Mouse (Mus musculus) myocyte (in vitro differentiated cells): ENCODE measurements around the gene Tep1. TPM values are rescaled to one million over a fixed set of nuclear protein-coding genes. Genes with fewer than 3 reads are reported as not detected.
"Not testable (repeated sequence)": the region's sequence is repeated elsewhere in the genome, so short reads cannot be mapped to it uniquely, and the experiment has no call there.

Source experiments
- H3K27me3 ChIP-seq: one replicate; pipeline ENCODE4 v1.6.1; 2011; ENCODE audit not compliant: control insufficient read depth, insufficient read depth, insufficient read length
- H3K36me3 ChIP-seq: one replicate; pipeline ENCODE4 v1.6.1; 2011; ENCODE audit not compliant: control insufficient read depth, insufficient read depth
- H3K4me2 ChIP-seq: one replicate; pipeline ENCODE4 v1.6.1; 2011; ENCODE audit warnings: low read depth, control low read depth
- H3K4me3 ChIP-seq: one replicate; pipeline ENCODE4 v1.5.1; 2011; ENCODE audit warnings: mild to moderate bottlenecking, control low read depth, moderate library complexity
- H3K79me2 ChIP-seq: one replicate; pipeline ENCODE4 v1.6.1; 2011; ENCODE audit not compliant: control insufficient read depth, insufficient read depth
- H3ac ChIP-seq: one replicate; pipeline ENCODE4 v1.6.1; 2011; ENCODE audit not compliant: control insufficient read depth, insufficient read length
- CEBPB ChIP-seq: IDR thresholded peaks from 2 replicates; pipeline ENCODE4 v1.6.1; 2011; ENCODE audit warnings: mild to moderate bottlenecking, moderate library complexity; ENCODE audit not compliant: poor library complexity, insufficient read depth, severe bottlenecking
- E2F4 ChIP-seq: IDR thresholded peaks from one replicate; pipeline ENCODE4 v1.6.1; 2011; ENCODE audit warnings: mild to moderate bottlenecking, control low read depth, moderate library complexity; ENCODE audit not compliant: insufficient read depth
- MAX ChIP-seq: IDR thresholded peaks from one replicate; pipeline ENCODE4 v1.6.1; 2011; ENCODE audit warnings: low read depth, mild to moderate bottlenecking, control low read depth
- MYOD1 ChIP-seq, 3 experiments: IDR thresholded peaks; one replicate each; pipeline ENCODE4 v1.6.1; 2011; ENCODE audit warnings: control low read depth in 2 of 3, low read depth in 2 of 3, mild to moderate bottlenecking in 2 of 3, moderate library complexity in 1 of 3; ENCODE audit not compliant: insufficient read length in 2 of 3, control insufficient read depth in 1 of 3
- MYOG ChIP-seq, 3 experiments: IDR thresholded peaks; one replicate each; pipeline ENCODE4 v1.6.1; 2011; ENCODE audit warnings: control low read depth in 2 of 3, low read depth in 2 of 3, mild to moderate bottlenecking in 2 of 3; ENCODE audit not compliant: insufficient read length in 2 of 3, control insufficient read depth in 1 of 3, insufficient read depth in 1 of 3
- POLR2A ChIP-seq: IDR thresholded peaks from one replicate; pipeline ENCODE4 v1.6.1; 2011; ENCODE audit warnings: low read depth, mild to moderate bottlenecking, control low read depth, moderate library complexity; ENCODE audit not compliant: insufficient read length
- POLR2AphosphoS2 ChIP-seq: IDR thresholded peaks from one replicate; pipeline ENCODE4 v1.6.1; 2011; ENCODE audit warnings: low read depth, control low read depth; ENCODE audit not compliant: insufficient read length
- REST ChIP-seq: IDR thresholded peaks from one replicate; pipeline ENCODE4 v1.6.1; 2011; ENCODE audit warnings: mild to moderate bottlenecking, control low read depth, moderate library complexity; ENCODE audit not compliant: insufficient read depth, insufficient read length
- SRF ChIP-seq: IDR thresholded peaks from one replicate; pipeline ENCODE4 v1.6.1; 2011; ENCODE audit warnings: low read depth; ENCODE audit not compliant: control insufficient read depth, insufficient read length
- TCF12 ChIP-seq: IDR thresholded peaks from one replicate; pipeline ENCODE4 v1.6.1; 2011; ENCODE audit warnings: mild to moderate bottlenecking, control low read depth; ENCODE audit not compliant: poor library complexity, insufficient read depth, severe bottlenecking
- TCF3 ChIP-seq: IDR thresholded peaks from one replicate; pipeline ENCODE4 v1.6.1; 2011; ENCODE audit warnings: low read depth, control low read depth; ENCODE audit not compliant: insufficient read length
- USF1 ChIP-seq: IDR thresholded peaks from one replicate; pipeline ENCODE4 v1.6.1; 2011; ENCODE audit warnings: low read depth, mild to moderate bottlenecking, control low read depth, moderate library complexity
- polyA plus RNA-seq: library from polyadenylated mRNA; unstranded; fragments of >200 nt; fragmentation: generic; extraction: Trizol; gene quantifications from one replicate; pipeline ENCODE4 v1.2.1, GENCODE M21; 2012; ENCODE audit warnings: missing spikeins

The Tep1 gene
- polyA plus RNA-seq, 1 experiment, result 20.6 TPM

DNA sequence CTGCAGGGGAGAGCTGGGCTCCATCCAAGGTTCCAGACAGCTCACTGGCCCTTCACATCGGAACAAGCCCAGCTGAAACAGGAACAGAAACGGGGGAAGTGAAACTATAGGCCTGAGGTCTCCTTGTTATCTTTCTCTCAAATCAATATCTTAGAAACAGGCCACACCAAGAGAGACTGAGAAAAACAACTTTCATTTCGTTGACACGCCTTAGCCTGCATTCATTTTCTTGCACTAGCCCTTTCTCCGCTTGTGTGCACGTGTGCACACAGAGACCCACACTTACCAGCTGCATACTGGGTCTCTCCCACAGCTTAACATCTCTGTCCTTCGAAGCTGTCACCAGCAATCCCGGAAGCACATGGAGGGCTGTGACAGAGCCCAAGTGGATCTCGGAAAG lies 46.1 kb downstream of the Tep1 start:
- Histone ChIP-seq H3K4me2 (no peak overlapping the region), H3K36me3 (peaks cover 22% of the 10 kb centered on the region), H3K4me3 (no peak overlapping the region), H3K79me2 (no peaks in the 10 kb centered on the region), H3ac (no peak overlapping the region), H3K27me3 (no peaks in the 10 kb centered on the region)
- TF ChIP-seq USF1 (no peak), TCF12 (no peak), POLR2AphosphoS2 (no peak), MYOG (IDR thresholded peaks at IDR 0.05; ENCODE audit: control insufficient read depth in 1 of 3, insufficient read depth in 1 of 3, insufficient read length in 2 of 3, low read depth in 2 of 3) (no peak), TCF3 (no peak), SRF (no peak), MYOD1 (IDR thresholded peaks at IDR 0.05; ENCODE audit: control insufficient read depth in 1 of 3, insufficient read length in 2 of 3, low read depth in 2 of 3) (no peak), E2F4 (no peak), CEBPB (no peak), POLR2A (no peak), REST (no peak), MAX (no peak)

DNA sequence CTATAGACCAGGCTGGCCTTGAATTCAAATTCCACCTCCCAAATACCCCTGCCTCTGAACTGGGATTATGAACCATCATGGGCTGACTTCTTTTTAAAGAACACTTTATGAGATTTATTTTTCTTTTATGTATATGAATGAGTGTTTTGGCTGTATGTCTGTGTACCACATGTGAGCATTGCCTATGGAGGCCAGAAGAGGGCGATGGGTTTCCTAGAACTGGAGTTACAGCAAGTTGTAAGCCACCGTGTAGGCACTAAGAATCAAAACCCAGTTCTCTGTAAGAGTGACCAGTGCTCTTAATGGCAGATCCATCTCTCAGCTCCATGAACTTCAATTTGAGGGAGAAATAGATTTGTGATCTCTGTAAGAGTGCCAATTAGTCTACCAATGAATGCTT lies 47.1 kb downstream of the Tep1 start:
- Histone ChIP-seq H3K36me3 (peaks cover 29% of the 10 kb centered on the region), H3K79me2 (no peaks in the 10 kb centered on the region), H3K4me3 (no peak overlapping the region), H3K27me3 (no peaks in the 10 kb centered on the region), H3K4me2 (no peak overlapping the region), H3ac (no peak overlapping the region)
- TF ChIP-seq POLR2AphosphoS2, result no peak
- TF ChIP-seq MYOD1 (IDR thresholded peaks at IDR 0.05; ENCODE audit: control insufficient read depth in 1 of 3, insufficient read length in 2 of 3, low read depth in 2 of 3), result no peak
- TF ChIP-seq TCF3, result no peak
- no peak for TF ChIP-seq USF1
- TF ChIP-seq E2F4, result no peak
- TF ChIP-seq MYOG (IDR thresholded peaks at IDR 0.05; ENCODE audit: control insufficient read depth in 1 of 3, insufficient read depth in 1 of 3, insufficient read length in 2 of 3, low read depth in 2 of 3), result no peak
- no peak for TF ChIP-seq MAX

DNA sequence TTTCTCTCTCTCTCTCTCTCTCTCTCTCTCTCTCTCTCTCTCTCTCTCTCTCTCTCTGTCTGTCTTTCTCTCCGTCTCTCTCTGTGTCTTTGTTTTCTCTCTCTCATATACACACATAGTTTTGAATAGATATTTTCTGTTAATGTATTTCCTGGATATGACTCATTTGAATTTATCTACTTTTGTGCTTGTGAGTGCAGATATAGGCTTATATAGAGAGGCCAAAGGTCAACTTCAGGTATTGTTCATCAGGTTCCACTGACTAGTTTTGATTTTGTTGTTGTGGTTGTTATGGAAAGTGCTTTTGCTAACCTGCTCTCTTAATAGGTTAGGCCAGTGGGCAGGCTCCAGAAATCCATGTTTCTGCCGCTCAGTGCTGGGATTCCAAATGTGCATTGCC lies 57.3 kb downstream of the Tep1 start:
- no peak overlapping the region for H3ac ChIP-seq
- peaks cover 4% of the 10 kb centered on the region for H3K79me2 ChIP-seq
- H3K4me3 ChIP-seq, result no peak overlapping the region
- H3K27me3 ChIP-seq, result no peaks in the 10 kb centered on the region
- TF ChIP-seq CEBPB (no peak), E2F4 (no peak), MYOD1 (IDR thresholded peaks at IDR 0.05; ENCODE audit: control insufficient read depth in 1 of 3, insufficient read length in 2 of 3, low read depth in 2 of 3) (no peak), POLR2AphosphoS2 (no peak), REST (no peak), TCF12 (no peak), USF1 (no peak), POLR2A (no peak), SRF (no peak), MAX (no peak), TCF3 (no peak)
- no peak overlapping the region for H3K4me2 ChIP-seq
- H3K36me3 ChIP-seq, result peaks cover 20% of the 10 kb centered on the region

DNA sequence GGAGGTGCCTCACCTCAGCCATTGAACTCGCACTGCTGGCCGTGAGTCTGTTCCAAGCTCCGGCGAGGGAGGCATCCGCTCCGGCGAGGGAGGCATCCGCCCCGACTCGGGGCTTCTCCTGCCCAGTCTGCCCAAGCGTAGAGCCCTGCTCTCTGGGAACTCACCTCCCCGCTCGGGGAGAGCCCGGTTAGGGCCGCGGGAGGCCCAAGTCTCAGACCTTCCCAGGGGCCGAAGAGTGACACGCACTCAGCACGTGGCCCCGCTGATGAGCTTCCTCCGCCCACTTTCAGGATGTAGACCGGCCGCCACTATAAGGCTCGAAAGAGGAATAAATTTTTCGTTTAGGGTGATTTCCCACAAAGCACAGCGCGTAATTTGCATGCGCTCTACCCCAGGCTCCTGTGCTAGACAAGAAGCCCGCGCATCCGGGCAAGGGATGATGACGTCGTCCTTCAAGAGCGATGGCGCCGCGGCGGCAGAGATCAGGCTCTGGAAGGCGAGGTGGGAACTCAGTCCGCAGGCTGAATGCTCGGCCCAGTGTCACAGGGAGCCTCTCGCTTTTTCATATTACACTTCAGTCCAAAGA lies 62.8 kb downstream of the Tep1 start, which contains the start of the genes Ccnb1ip1 and Parp2:
Gene Ccnb1ip1 (minus strand): TSS at position 246 of the 586 bp plus-strand sequence.
Gene Parp2 (plus strand): TSS at position 355 of the 586 bp plus-strand sequence.
- Histone ChIP-seq H3K4me3 (peak within 1 kb of the TSS; percentile 47), H3K4me2 (peak within 1 kb of the TSS; percentile 62), H3K27me3 (no peaks in the 10 kb centered on the region), H3ac (peak within 1 kb of the TSS; percentile 40), H3K36me3 (peaks cover 6% of the 10 kb centered on the region), H3K79me2 (peaks cover 7% of the 10 kb centered on the region)
- TF ChIP-seq CEBPB (no peak), E2F4 (peak; percentile 72), MYOG (IDR thresholded peaks at IDR 0.05; ENCODE audit: control insufficient read depth in 1 of 3, insufficient read depth in 1 of 3, insufficient read length in 2 of 3, low read depth in 2 of 3) (peak in 1 of 3 experiments; percentile 3), USF1 (peak; percentile 42), POLR2AphosphoS2 (peak; percentile 74), SRF (no peak), MAX (no peak), POLR2A (peak; percentile 78)

DNA sequence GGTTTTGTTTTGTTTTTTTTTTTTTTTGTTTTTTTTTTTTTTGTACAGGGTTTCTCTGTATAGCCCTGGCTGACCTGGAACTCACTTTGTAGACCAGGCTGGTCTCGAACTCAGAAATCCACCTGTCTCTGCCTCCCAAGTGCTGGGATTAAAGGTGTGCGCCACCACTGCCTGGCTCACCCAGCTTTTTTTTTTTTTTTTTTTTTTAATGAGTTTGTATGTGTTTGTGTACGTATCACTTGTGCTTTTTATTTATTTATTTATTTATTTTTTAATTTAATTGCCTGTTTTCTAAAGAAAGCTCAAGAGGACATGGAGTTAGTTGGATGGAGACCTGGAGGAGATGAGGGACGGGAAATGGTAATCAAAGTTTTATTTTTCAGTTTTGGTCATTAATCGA lies 63.9 kb downstream of the Tep1 start:
- not testable (repeated sequence) for H3ac ChIP-seq, H3K27me3 ChIP-seq, H3K79me2 ChIP-seq, H3K36me3 ChIP-seq, H3K4me3 ChIP-seq
- peak overlapping the region; percentile 52 for H3K4me2 ChIP-seq
